Mouse (Mus musculus) cerebellum, adult 2 months (tissue): Measurements from ENCODE around the gene Tcaf1. TPM values are rescaled to one million over a fixed set of nuclear protein-coding genes. Genes with fewer than 3 reads are reported as not detected.
A peak's percentile ranks its signal among the peaks of the same experiment; 100 is the strongest.

Experiments used
- DNase-seq, 2 experiments: peaks; one replicate each; pipeline ENCODE4 v3.0.0; 2021
- H3K27ac ChIP-seq: fragments of 200-500 bp; 2 replicates; pipeline ENCODE4 v1.5.1; 2012; ENCODE audit warnings: low read length, control low read depth, inconsistent platforms; ENCODE audit not compliant: insufficient read depth
- H3K27me3 ChIP-seq: fragments of 200-500 bp; 2 replicates; pipeline ENCODE4 v1.6.1; 2012; ENCODE audit warnings: inconsistent platforms, mild to moderate bottlenecking, low read length, moderate library complexity; ENCODE audit not compliant: control insufficient read depth, insufficient read depth
- H3K4me1 ChIP-seq: fragments of 200-500 bp; 2 replicates; pipeline ENCODE4 v1.6.1; 2011; ENCODE audit warnings: low read length; ENCODE audit not compliant: control insufficient read depth, insufficient read depth
- H3K4me3 ChIP-seq: fragments of 200-500 bp; replicated peaks from 2 replicates; pipeline ENCODE3; 2011; ENCODE audit warnings: mild to moderate bottlenecking, low read depth, low read length, control low read depth; ENCODE audit not compliant: insufficient read depth
- CTCF ChIP-seq: fragments of 200-500 bp; IDR thresholded peaks from 2 replicates; pipeline ENCODE4 v1.5.1; 2011; ENCODE audit warnings: low read depth, mild to moderate bottlenecking, control low read depth, low read length, moderate library complexity, borderline replicate concordance; ENCODE audit not compliant: insufficient read depth
- POLR2A ChIP-seq: fragments of 200-500 bp; IDR thresholded peaks from 2 replicates; pipeline ENCODE4 v1.6.1; 2011; ENCODE audit warnings: low read length, control low read depth, borderline replicate concordance; ENCODE audit not compliant: insufficient read depth
- WGBS: fragments of 180-500 bp; shearing (Covaris S2); methylation state at CpG from one replicate; pipeline ENCODE4 v1.1.7; 2018; 5-methylcytosine and 5-hydroxymethylcytosine counted together
- polyA plus RNA-seq: library from polyadenylated mRNA; depleted of rRNA; stranded (reverse); fragments of >200 nt; gene quantifications from 2 replicates; pipeline ENCODE4 v1.2.3, GENCODE M21; 2012; rRNA removed

Tcaf1 gene
- 92.9 and 103 TPM in 2 replicates for polyA plus RNA-seq

DNA sequence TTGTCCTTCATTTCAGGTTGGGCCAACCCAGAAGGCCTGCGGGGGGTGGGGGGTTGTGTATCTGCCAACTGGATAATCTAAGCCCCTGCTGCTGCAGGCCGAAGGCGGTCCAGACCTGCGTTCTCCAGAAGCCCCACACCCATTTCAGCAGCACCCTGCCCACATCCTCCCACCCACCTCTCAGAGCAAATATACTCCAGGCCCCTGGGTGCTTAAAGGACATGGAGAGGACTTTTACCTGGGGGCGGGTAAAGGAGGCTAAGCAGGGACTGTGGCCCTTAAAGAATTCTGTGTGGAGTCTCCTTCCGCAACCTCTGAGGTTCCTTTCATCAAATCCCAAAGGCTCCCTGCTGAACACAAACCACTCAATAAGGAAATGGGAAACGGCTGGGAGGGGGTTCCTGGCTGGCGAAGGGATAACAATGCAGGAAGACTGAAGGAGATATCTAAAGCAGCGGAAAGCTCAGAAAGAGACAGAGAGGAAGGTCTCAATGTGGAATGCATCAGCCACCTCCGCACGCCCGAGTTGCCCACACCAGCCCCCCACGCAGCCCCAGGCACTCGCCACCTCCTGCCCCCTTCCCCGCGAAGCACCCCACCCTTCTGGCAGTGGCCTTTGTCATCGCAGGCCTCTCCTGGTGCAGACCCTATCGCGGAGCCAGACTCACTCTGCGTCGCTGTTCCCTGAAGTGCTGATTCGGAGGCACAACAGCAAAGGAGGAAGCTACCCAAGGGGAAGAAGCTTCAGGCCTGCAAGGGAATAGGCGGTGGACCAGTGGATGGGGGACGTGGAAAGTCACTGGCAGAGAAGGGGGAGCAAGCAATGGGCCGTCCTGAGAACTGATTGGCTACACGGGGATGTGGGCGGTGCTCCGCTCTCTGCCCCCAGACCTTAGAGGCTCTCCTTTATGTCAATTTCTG lies at the start of gene Tcaf1:
Gene Tcaf1 (minus strand): TSS at position 798 of the 921 bp plus-strand sequence.
- H3K27me3 ChIP-seq: no peaks in the 10 kb centered on the region
- peak; percentile 88 for TF ChIP-seq POLR2A
- no peak for TF ChIP-seq CTCF
- peak; percentile 90 to 93 for DNase-seq
- WGBS: under 1% methylated on average over 28 of the region's 28 CpGs
- H3K4me1 ChIP-seq: peaks cover 10% of the 10 kb centered on the region; the same call in 1 of the 2 replicates
- H3K27ac ChIP-seq: peak within 1 kb of the TSS; percentile 56
- H3K4me3 ChIP-seq: peak within 1 kb of the TSS; percentile 77

DNA sequence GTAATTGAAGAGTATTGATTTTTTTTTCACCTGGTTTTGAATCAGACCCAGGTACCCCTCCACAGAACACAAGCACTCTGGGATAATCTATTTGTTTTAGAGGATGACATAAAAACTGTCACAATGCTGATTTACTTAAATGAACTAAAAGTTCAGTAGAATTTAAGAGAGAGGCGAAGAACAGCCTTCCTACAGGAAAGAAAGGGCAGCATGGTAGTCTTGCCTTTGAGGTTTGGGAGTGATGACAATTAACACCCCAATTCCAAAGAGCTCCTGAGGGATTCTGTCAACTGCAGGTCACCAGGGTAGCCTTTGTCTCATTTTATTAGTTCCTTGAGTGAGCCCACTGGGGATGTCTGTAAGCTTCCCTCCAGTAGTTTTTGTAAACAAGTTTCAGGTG lies 46.2 kb upstream of the Tcaf1 start, which contains the start of gene Olfr38:
Gene Olfr38 (plus strand): TSS at position 301 of the 400 bp plus-strand sequence.
- TF ChIP-seq CTCF: no peak
- Histone ChIP-seq H3K4me1 (no peaks in the 10 kb centered on the region), H3K27me3 (no peaks in the 10 kb centered on the region), H3K4me3 (no peak within 1 kb of the TSS), H3K27ac (no peak within 1 kb of the TSS)
- WGBS: 94% methylated on average over 1 of the region's 1 CpGs
- DNase-seq: no peak

DNA sequence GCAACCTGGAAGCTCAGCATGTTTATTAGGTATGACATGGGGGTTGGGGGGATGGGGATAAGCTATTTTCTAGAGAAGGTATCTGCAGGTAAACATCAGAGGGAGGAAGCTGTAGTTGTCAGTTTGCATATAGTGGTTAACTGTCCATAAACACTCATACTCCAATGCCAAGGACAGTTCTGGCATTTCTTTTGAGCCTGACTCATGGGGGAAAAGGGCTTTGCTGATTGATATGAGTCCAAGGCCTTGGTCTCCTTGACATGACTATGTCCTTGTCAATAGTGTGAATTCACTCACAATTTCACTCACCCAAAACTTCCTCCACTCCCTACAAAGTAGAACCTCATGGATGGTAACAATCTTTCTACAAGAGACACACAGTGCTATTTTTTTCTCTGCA lies 38.0 kb upstream of the Tcaf1 start:
- Histone ChIP-seq H3K27me3 (no peaks in the 10 kb centered on the region), H3K27ac (no peak overlapping the region), H3K4me3 (no peak overlapping the region), H3K4me1 (no peaks in the 10 kb centered on the region)
- TF ChIP-seq POLR2A (no peak), CTCF (no peak)
- no peak for DNase-seq

DNA sequence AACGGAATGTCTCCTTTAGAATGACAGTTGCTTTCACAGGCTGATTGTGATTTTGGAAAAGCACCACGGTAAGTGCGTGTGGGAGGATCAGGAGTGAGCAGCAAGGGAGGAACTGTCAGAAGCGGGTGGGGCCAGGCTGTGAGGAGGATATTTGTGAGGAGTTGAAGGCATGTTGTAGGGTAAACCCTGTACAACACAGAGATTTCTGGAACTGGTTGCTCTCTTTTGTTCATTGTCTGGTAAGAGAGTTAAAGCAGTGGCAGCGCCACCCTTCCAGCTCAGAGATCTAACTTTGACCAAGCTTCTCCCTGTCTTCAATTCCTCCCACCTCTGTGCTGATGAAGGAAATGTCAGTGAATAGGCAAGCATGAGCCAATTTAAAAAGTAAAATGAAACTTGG lies 32.4 kb upstream of the Tcaf1 start:
- TF ChIP-seq CTCF: no peak
- no peak for TF ChIP-seq POLR2A
- no peak overlapping the region for H3K27ac ChIP-seq
- no peak for DNase-seq
- no peaks in the 10 kb centered on the region for H3K27me3 ChIP-seq
- H3K4me3 ChIP-seq: no peak overlapping the region
- 80% methylated on average over 5 of the region's 5 CpGs for WGBS
- H3K4me1 ChIP-seq: no peaks in the 10 kb centered on the region

DNA sequence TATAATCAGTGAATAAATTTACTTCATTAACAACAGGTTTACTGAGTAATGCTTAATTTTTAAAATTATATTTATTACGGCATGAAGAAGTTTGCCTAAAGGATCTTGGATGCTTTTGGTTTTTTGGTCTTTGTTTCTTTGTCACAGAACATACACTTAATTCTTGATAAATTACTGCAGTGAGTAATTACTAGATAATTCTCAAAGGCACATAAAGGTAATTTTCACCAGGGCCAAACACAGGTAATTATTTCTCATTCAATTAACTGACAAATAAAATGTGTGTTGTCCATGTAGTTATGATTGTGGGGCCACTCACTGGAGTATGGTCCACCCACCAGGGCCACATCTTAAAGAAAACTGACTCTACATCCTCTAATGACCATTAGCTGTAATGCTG lies 29.2 kb upstream of the Tcaf1 start, which contains the start of gene Olfr453:
Gene Olfr453 (plus strand): TSS at position 301 of the 400 bp plus-strand sequence.
- Histone ChIP-seq H3K27me3 (no peaks in the 10 kb centered on the region), H3K27ac (no peak within 1 kb of the TSS), H3K4me1 (no peaks in the 10 kb centered on the region), H3K4me3 (no peak within 1 kb of the TSS)
- no peak for DNase-seq
- 97% methylated on average over 1 of the region's 1 CpGs for WGBS
- TF ChIP-seq CTCF: no peak
- no peak for TF ChIP-seq POLR2A

DNA sequence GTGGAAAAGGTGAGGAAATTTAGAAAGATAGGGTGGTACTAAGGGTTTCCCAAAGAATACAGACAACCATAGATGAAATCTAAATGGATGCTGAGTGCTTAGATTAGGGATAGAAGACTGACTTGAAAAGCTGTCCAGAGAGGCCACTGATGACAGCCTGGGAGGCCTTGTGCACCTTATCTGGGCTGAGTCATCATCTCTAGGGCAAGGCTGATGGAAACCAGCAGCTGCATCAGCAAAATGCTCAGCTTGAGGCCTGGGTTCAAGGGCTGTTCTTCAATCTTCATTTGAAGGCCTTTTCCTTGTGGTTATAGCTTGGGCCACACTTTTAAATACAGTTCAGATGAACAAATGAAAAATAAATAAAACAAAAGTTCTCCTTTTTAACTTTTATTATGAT lies 8.1 kb upstream of the Tcaf1 start:
- no peaks in the 10 kb centered on the region for H3K4me1 ChIP-seq
- DNase-seq: no peak
- no peak overlapping the region for H3K4me3 ChIP-seq
- H3K27me3 ChIP-seq: no peaks in the 10 kb centered on the region
- TF ChIP-seq POLR2A (no peak), CTCF (no peak)
- H3K27ac ChIP-seq: no peak overlapping the region

DNA sequence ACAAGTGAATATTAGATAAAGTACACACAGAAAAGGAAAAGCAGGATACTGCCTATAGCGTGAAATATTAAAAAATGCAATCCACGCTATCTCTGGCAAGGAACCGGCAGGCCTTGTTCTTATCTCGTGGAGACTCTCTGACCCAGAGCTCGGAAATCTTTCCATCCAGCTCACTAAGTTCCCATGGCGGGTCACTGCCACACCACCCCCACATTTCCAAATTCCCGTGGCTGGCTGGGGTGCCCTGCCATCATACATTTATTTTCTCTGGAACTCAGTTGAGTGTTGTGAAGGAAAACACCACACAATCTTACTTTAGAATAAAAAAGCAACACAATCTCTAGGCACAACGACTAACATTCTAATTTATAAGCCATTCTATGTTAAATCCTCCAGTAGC lies 4.8 kb upstream of the Tcaf1 start:
- Histone ChIP-seq H3K4me1 (no peaks in the 10 kb centered on the region; the same call in 1 of the 2 replicates), H3K27me3 (no peaks in the 10 kb centered on the region), H3K27ac (no peak overlapping the region), H3K4me3 (no peak overlapping the region)
- TF ChIP-seq POLR2A (no peak), CTCF (no peak)
- DNase-seq: no peak
- WGBS: 77% methylated on average over 8 of the region's 8 CpGs
